Mouse (Mus musculus): Measurements from ENCODE around the gene Tap2.
"Not testable (repeated sequence)": the region's sequence is repeated elsewhere in the genome, so short reads cannot be mapped to it uniquely, and the experiment has no call there.

Gene Tap2

GRCm38 (mm10) chr17:34215176-34215575 is 11.8 kb downstream of the Tap2 start:
- DNase-seq (ENCODE audit: low read depth): no peak

GRCm38 (mm10) chr17:34217216-34217928 is 14.0 kb downstream of the Tap2 start:
- no peak for DNase-seq (ENCODE audit: low read depth)

- DNase-seq (ENCODE audit: low read depth): no peak
Observed at GRCm38 (mm10) chr17:34217986-34218385, 14.7 kb downstream of the Tap2 start.

DNA sequence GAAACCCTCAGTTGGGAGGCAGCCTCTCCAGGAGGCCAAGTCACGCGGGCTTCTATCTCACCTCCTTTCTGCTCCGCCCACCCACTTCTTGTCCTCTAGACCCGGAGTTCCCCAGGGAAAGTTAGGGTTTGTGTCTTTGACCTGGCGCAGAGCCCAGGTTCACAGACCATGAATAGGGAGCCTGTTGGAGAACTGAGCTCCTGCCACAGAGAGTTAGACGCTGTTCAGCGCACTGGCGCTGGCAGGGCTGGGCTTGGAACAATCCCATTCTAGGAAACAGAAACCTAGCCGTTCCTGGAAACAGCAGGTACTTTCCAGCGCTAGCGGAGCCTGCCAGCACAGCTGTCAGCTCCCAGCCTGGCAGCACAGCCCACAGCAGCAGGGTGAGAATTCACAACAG is 15.3 kb downstream of the Tap2 start:
- no peak for DNase-seq (ENCODE audit: low read depth)

- peak; percentile 58 for DNase-seq (ENCODE audit: low read depth)
Observed at GRCm38 (mm10) chr17:34219096-34219495, 15.8 kb downstream of the Tap2 start.

DNA sequence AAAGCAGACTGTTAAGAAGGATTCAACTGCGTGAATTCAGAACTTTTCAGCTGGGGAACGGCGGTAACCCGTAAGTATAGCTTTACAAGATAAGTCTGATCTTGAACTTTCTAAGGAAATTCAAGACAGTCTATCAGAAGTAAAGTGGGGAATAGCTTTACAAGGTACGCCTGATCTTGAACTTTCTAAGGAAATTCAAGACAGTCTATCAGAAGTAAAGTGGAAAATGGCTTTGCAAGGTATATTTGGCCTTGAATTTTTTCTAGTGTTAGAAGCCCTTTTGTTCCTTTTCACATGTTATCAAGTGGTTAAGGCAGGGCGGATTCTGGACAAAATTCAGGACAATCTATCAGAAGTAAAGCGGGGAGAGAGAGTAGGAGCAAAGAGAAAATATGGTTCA is 16.5 kb downstream of the Tap2 start:
- not testable (repeated sequence) for DNase-seq (ENCODE audit: low read depth)

DNA sequence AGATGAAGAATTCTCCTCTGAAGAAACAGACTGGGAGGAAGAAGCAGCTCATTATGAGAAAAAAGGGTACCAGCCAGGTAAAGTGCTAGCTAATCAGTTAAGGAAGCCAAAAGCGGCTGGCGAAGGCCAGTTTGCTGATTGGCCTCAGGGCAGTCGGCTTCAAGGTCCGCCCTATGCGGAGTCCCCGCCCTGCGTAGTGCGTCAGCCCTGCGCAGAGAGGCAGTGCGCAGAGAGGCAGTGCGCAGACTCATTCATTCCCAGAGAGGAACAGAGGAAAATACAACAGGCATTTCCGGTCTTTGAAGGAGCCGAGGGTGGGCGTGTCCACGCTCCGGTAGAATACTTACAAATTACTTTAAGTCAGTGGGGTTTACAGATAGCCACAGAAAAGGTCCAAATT is 17.1 kb downstream of the Tap2 start:
- DNase-seq (ENCODE audit: low read depth): not testable (repeated sequence)

- no peak for DNase-seq (ENCODE audit: low read depth)
Observed at GRCm38 (mm10) chr17:34224816-34225215, 21.5 kb downstream of the Tap2 start.

DNA sequence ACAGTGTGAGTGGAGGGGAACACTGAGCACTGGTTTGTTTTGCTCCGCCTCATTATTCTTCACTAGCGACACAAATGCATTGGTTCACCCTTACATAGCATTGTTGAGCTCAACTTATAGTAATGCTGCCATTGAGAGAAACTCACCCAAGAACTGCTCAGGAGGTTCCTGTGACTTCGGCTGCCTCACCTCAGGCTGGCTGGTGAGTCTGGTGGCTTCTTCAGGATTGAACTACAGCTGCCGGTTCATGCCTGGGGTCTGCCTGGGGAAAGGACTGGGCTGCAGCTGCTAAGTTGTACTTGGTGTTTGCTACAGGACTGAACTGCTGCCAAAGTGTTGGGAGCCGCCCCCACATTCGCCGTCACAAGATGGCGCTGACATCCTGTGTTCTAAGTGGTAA is 22.1 kb downstream of the Tap2 start:
- no peak for DNase-seq (ENCODE audit: low read depth)

DNA sequence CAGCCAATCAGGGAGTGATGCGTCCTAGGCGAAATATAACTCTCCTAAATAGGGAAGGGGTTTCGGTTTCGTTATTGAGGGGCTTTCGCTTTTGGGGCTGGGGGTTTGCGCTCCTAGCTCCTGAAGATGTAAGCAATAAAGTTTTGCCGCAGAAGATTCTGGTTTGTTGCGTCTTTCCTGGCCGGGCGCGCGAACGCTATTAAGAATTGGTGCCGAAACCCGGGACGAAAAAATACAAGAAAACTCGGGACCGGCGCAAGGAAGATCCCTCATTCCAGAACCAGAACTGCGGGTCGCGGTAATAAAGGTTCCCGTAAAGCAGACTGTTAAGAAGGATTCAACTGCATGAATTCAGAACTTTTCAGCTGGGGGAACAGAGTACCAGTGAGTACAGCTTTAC is 22.6 kb downstream of the Tap2 start:
- not testable (repeated sequence) for DNase-seq (ENCODE audit: low read depth)

GRCm38 (mm10) chr17:34230971-34231370 is 27.6 kb downstream of the Tap2 start:
- DNase-seq (ENCODE audit: low read depth): not testable (repeated sequence)

- DNase-seq (ENCODE audit: low read depth): not testable (repeated sequence)
Observed at GRCm38 (mm10) chr17:34232021-34232420, 28.7 kb downstream of the Tap2 start.

DNA sequence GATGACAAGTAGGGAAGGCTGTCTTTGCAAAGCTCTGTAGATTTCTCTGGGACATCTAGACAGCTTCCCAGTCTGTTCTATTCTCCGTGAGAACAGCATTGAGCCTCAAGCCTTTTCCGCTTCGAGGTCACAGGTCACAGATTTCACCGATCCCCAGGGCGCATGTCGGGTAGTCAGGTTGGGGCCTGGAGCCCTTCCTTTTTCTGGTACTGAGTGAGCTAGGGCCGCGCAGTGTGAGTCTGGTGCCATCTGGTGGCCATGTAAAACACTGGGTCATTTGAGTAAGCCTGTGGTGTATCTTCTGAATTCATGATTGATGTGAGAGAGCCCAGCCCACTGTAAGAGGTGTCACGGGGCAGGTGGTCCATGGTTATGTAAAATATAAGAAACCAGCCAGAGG is 31.6 kb downstream of the Tap2 start:
- DNase-seq (ENCODE audit: low read depth): peak; percentile 93

DNA sequence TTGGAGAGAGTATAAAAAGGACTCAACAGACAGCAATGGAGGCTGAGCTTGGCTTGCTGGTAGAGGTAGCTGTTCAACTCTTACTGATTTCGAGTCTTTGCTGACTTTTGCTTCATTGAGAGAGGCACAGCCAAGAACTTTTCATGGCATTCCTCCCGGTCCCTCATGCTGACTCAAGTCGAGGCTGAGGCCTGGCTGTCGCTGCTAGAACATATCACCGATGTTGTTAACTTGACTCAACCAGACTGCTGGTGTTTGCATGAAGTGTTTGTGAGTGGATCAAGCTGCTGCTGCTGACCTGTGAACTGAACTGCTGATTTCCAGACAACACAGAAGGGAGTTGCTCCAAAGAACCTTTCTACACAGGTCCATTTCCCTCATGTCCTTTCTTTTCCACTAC is 33.4 kb downstream of the Tap2 start:
- DNase-seq (ENCODE audit: low read depth): no peak

DNA sequence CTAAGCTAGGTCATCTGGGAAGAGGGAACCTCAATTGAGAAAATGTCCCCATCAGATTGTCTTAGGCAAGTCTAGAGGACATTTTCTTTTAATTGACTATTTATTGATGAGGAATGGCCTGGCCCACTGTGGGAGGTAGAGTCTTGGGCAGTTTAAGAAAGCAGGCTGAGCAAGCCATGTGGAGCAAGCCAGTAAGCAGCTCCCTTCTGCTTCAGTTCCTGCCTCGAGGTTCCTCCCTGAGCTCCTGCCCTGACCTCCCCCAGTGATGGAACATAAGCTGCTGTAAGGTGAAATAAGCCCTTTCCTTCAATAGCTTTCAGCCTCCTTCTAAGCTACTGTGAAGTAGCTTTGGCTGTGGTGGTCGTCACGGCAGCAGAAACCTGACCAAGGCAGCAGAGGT is 34.4 kb downstream of the Tap2 start:
- DNase-seq (ENCODE audit: low read depth): no peak

- peak; percentile 74 for DNase-seq (ENCODE audit: low read depth)
Observed at GRCm38 (mm10) chr17:34238706-34239105, 35.4 kb downstream of the Tap2 start, which contains the start of gene H2-Ob. H2-Ob (plus strand) TSS chr17:34238903.

GRCm38 (mm10) chr17:34239601-34240041 is 36.3 kb downstream of the Tap2 start:
- DNase-seq (ENCODE audit: low read depth): peak; percentile 40

GRCm38 (mm10) chr17:34240366-34240765 is 37.0 kb downstream of the Tap2 start:
- DNase-seq (ENCODE audit: low read depth): no peak

DNA sequence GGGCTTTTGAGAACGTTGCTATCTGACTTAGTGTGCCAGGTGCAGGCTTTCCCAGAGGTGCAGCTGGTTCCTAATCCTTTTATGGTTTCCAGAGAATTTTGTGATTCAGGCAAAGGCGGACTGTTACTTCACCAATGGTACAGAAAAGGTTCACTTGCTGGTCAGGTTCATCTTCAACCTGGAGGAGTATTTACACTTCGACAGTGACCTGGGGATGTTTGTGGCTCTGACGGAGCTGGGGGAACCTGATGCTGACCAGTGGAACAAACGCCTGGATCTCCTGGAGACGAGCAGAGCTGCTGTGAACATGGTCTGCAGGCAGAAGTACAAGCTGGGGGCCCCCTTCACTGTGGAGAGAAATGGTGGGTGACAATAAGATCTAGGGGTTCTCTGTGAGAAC is 37.6 kb downstream of the Tap2 start:
- no peak for DNase-seq (ENCODE audit: low read depth)

GRCm38 (mm10) chr17:34244656-34245055 is 41.3 kb downstream of the Tap2 start:
- no peak for DNase-seq (ENCODE audit: low read depth)

DNA sequence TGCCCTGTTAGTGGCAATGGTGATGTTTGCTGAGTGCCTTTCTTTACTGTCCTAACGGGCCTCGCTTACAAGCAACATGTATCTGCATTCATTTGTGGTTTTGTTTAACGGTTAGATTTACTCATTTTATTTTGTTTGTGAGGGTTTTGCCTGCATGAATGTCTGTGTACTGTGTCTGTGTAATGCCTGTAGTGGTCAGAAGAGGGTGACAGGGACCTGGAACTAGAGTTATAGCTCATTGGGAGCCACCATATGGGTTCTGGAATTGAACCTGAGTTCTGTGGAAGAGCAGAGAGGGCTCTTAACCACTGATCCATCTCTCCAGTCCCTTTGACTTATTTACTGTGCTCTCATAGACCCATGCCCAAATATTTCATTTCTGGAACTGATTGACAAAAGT is 43.7 kb downstream of the Tap2 start:
- DNase-seq (ENCODE audit: low read depth): peak; percentile 43

DNA sequence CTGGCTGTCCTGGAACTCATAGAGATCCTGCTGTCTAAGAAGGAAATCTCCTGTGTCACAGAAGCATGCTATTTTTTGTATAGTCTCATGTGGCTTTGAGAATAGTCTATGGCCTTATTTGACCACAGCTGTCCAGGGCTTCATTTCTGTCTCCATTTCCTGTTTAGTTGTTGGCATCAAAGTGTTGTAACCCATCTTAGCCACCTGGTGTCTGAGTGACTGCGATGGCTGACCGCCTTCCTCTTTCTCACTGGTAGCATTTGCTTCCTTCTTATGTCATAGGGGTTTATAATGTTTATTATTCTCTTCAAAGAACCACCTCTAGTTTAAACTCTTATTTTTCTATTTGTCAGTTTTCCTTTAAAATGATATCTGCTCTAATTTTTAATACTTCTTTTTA is 45.4 kb downstream of the Tap2 start:
- DNase-seq (ENCODE audit: low read depth): peak; percentile 66

GRCm38 (mm10) chr17:34249361-34249760 is 46.0 kb downstream of the Tap2 start:
- DNase-seq (ENCODE audit: low read depth): no peak

GRCm38 (mm10) chr17:34249878-34250277 is 46.6 kb downstream of the Tap2 start:
- DNase-seq (ENCODE audit: low read depth): peak; percentile 73

All from 416B (cell line).